Mouse (Mus musculus): ENCODE measurements at regions not wholly inside any gene's neighbourhood (a gene's known extent, or its start where the extent isn't known, plus 50 kb on each side); places are given as distances from the start of the nearest gene placed in this dataset.

DNA sequence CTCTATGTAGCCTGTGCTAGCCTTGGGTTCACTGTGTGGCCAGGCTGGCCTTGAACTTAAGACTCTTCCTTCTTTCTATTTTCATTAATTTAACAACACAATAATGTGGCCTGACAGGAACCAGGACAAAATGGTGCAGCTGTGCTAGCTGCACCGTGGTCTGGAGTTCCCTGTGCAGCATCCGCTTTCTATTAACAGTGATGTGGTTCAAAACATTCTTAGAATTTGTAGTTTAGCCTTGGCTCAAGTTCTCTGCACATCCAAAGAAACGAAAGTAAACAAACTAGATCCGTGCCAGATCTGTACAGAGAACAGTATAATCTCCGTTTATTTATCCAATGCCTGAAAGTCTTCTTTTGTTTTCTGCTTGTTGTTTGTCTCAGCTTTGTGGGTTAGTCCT lies 88.5 kb downstream of the Irx1 start:
- ATAC-seq (replicated peaks; ENCODE audit: poor library complexity, severe bottlenecking): no peak

DNA sequence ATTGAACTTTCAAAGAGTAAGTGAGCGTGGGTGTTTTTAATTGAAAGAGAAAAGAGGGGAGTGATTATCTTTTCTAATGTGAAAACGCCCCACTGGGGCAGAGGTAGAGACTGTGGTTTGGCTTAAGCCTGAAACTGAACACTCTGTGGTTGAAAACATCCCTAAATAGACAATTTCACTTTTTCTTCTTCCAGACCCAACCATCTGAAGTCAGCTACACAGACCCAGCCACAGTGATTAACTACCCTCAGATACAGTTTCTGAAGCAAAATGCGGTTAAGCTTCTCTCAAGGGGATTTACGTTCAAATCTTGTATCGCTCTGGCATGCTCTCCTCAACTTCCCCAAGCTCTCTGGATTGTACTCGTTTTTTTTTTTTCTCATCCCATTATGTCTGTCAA lies 94.8 kb downstream of the Irx1 start:
- no peak for ATAC-seq (replicated peaks; ENCODE audit: poor library complexity, severe bottlenecking)

DNA sequence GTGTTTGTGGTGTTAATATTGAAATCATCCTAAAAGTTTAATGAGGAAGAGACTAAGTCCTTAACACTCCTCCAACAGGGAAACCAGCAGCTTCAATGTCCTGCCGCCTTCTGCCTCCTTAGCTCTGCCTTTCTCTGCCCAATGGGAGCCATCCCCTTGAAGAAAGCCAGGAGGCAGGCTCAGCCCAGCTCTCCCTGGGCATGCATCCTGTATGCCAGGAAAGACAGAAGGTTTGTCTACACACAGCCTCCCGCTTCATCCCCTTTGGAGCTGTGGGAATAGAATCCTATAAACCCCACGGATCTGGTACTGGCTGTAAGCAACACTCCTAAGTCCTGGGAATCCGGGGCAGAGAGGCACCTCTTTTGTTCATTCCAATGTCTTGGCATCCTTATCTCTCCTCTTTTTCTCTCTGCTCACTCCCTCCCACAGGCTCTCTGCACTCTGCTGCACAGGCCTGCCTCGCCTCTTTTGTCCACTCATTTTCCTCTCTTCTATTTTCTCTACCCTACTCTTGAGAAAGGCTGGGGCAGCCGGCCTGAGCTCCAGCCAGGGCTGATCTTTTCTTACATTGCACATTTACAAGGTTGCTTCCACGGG lies 110.0 kb downstream of the Irx1 start:
- no peak for ATAC-seq (replicated peaks; ENCODE audit: poor library complexity, severe bottlenecking)

DNA sequence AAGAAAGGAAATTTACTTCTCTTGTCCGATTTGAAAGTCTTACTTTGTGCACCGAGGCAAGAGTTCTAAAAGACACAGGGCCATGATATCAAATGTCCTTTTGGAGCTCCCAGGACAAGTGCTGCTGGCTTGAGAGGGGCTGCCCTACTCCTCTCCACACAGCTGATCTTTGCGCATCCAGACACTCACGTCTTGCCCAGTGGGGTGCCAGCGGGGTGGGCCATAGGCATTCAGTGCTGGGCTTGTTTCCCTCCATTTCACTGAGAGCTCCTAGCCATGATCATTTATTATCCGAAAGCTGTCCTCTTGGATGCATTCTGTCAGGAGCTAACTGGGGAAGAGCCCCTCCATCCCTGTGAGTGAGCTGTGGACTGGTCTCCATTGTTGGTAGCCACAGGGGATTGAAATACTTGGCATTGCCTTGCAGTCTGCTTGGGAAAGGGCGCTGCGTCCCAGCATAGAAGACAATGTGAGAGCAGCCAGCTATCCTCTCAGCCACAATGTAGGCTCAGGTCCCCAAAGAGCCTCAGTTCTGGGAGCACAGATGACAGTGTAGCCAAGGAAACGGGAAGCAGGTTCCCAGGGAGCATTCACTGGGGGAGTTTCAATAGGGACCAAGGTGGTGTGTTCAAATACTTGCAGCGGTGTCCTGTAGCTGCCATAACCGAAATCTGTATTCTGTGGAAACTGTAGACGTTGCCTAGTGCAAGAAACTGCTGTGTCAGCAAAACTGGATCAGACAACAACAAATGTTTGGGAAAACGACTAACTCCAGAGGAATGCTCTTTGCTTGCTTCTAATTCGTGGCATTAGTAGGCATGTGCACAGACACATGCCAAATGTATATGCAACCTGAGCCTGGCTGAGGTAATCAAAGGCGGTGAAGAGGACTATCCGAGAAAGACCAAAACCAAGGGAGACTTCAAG lies 159.2 kb downstream of the Irx1 start:
- no peak for ATAC-seq (replicated peaks; ENCODE audit: poor library complexity, severe bottlenecking)

DNA sequence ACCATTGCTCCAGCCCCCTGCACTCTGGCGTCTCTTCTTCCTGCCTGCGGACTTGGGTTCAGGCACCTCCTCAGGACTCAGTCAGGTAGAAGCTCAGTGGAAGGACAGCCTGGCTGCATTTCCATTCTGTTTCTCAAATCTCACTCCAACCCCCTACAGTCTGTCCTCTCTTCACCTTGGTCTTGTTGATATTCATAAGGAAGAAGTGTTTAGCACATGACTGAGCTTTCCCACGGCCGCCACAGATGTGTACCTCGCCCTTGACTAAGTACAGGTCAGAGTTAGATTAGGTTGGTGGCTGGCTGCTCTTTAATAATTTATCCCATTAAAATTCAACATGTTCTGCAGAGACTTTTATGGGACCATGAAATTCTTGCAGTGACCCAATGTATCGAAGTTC lies 165.2 kb downstream of the Irx1 start:
- ATAC-seq (replicated peaks; ENCODE audit: poor library complexity, severe bottlenecking): no peak

DNA sequence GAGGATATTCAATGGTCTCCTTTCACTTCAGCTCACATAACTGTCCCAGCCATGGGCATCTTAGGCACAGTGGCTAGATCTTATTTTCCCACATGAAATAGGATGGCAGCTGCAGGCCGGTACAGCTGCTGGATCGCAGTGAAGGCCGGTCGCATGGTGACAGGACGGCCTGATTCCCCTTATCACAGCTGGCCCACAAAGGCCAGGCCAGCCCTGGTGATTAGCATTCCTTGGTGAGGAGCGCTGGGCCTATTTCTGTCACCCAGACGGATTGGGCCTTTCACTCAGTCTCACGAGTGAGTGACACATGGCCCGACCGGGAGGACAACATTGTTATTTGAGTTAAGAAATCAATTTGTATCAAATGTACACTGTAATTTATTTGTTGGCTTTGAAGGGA lies 178.8 kb downstream of the Irx1 start:
- no peak for ATAC-seq (replicated peaks; ENCODE audit: poor library complexity, severe bottlenecking)

DNA sequence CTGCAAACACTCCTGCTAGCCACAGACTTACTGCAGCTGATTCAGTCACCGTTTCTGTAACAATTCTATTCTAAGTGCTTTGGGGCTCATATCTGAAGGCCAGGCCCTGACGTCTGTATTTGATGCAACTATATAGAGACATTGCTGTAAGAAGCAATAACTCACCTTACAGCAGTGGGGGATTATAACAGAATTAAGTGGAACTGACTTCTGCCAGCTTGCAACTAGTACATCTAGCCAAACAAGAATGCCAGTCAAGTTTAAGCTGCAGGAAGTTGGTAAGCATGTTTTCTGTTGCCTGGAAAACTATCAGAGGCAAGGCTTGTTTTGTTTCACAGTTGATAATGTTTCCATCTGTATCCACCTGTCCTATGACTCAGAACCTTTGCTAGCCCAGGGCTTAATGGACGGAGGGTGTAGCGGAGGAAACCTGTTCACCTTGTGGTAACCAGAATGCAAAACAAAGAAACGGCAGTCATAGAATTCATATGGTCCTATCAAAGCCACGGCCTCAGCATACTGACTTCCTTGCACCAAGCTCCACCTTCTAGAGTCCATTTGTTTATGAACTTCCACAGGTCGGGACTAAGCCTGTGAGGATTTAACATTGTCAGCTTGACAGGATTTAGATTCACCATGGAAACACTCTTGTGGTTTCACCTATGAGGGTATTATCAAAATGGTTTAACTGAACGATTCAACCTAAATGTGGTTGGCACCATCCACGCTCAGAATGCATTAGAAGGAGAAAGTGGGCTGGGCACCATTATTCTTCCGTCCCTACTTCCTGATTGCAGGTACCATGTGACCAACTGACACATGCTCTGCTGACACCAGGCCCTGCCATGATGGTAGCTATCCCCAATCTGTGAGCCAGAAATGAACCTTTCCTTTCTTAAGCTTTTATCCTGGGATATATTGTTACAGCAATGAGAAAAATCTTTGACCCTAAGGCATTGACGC lies 216.2 kb downstream of the Irx1 start:
- no peak for ATAC-seq (replicated peaks; ENCODE audit: poor library complexity, severe bottlenecking)

DNA sequence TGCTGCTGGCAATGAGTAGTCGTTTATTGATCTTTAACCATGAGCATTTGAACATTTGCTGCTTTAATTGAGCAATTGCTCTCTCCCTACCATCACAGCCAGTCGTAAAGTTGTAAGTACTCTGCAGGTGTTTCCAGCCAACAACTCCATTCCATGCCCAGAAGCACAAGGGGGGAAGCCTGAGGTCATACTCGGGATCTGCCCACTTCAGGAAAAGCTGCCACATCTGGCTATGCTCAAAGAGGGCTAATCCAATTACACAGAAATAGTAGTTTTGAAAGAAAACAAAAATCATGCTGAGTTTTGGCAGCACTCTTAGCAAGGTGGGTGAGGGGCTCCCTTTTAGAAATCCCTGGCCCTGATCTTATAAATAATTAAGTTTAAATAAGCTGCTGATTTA lies 217.0 kb downstream of the Irx1 start:
- ATAC-seq (replicated peaks; ENCODE audit: poor library complexity, severe bottlenecking): no peak

DNA sequence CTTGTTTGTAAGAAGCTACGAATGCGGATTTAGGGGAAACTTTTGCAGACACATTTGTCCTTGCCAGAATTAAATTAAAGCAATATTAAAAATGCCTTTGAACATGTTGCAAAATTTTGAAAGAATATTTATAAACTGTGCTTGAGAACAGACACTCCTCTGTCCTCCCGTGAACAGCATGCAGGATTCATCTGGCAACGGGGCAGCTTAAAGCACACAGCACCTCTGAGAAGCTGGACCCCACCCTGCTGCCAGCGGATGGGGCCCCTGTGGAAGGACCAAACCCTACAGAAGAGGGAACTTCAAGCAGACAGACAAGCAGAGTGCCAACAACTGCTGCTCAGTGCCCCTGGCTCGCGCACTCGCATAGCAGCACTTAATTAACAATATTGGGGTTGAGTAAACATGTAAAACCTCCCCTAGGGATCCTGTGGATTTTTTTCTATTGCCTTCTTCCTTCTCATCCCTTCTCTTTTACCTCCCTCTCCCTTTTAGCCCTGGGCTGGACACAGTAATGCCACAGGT lies 226.6 kb downstream of the Irx1 start:
- ATAC-seq (replicated peaks; ENCODE audit: poor library complexity, severe bottlenecking): no peak

DNA sequence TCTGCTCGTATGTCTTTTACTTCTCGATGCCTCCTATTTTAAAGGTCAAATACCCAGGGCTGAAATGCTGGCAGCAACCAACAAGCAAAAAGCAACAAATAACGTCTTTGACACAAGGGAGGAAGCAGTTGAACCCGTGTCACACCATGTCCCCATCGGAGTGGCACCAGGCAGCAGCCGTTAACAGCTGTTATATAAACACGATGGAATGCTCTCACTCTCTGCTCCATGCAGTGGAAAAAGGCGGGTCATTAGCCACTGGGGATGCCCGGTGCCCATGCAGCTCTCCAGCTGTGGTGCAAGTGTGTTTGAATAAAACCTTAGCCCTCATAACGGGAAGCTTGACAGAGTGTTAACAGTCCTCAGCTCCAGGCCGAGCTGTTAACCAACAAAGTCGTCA lies 229.3 kb downstream of the Irx1 start:
- no peak for ATAC-seq (replicated peaks; ENCODE audit: poor library complexity, severe bottlenecking)

DNA sequence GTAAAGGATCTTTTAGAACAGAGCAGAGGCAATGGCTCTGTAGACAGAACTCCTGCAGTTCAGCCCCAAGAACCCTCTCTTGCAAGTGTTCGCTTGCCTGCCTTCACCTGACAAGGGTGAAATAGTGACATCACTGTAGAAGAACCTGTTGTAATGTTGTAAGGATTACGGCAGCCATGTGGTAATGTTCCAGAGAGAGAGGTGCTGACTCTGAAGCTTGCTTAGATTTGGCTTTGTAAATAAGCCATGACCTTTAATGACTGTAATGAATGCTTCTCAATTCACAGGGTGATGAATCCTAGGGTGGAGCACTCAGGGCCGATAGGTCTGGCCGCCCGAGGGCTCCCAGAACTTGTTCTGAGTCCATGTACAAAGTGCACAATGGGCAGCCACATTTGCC lies 230.2 kb downstream of the Irx1 start:
- no peak for ATAC-seq (replicated peaks; ENCODE audit: poor library complexity, severe bottlenecking)

DNA sequence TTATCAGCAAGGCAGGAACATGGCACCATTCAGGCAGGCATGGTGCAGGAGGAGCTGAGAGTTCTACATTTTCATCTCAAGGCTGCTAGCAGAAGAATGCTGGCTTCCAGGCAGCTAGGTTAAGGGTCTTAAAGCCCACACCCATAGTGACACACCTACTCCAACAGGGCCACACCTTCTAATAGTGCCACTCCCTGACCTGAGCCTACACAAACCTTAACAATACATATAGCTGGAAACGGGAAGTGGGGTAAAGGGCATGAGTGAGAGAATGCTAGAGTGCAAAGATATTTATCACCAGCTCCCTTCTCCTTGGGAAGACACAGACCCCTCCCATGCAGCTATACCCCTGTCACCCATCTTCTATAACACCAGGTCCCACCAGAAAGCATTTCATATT lies 230.6 kb downstream of the Irx1 start:
- no peak for ATAC-seq (replicated peaks; ENCODE audit: poor library complexity, severe bottlenecking)

DNA sequence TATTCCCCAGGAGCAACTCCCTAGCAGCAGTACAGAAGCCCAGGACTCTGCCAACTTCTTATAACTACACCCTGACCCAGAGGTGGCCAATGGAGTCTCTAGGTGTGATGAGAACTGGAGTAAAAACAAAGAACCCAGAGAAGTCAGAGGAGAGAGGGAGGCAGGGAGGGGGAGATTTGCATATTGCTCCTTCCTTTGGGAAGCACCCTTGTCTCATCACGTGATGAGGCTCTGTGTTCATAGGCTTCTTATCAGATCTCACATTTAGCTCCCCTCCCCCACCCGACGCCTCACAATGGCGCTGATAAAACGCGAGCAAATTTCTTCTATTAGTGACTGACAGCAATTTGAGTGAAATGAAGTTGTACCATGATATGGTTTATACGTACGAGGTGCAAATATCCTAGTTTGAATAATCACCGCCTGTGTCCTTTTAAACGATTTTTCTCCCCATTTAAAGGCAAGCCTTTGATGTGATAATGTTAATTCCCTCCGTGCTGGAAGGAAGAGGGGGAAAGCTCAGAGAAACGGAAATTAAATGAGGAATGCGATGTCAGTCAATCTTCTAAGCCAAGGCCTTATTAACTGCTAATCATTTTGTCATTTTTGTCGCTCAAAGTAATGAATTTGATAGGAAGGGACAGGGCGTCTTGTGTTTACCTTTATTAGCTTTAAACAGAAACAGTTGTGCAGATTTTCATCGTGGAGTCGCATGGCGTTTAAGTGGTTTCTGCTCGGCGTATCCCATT lies 273.3 kb downstream of the Irx1 start:
- ATAC-seq (replicated peaks; ENCODE audit: poor library complexity, severe bottlenecking): no peak

DNA sequence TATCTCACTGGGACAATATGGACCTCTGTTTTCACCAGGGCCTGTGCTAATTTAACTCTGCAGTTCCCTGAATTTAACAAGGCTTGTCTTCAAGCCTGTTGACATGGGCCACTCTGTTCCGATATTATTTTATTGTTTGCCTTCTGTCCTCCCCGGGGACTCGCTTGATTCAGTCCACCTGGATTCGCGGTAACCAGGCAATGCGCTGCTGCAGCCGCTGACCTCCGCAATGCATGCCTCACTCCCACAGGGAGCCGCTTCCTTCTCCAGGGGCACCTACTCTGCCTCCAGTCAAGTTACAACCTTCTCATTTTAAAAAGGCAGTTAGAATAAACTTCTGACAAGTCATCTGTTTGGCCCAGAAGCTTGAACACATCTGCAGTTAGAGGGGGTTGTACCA lies 274.3 kb downstream of the Irx1 start:
- ATAC-seq (replicated peaks; ENCODE audit: poor library complexity, severe bottlenecking): no peak

DNA sequence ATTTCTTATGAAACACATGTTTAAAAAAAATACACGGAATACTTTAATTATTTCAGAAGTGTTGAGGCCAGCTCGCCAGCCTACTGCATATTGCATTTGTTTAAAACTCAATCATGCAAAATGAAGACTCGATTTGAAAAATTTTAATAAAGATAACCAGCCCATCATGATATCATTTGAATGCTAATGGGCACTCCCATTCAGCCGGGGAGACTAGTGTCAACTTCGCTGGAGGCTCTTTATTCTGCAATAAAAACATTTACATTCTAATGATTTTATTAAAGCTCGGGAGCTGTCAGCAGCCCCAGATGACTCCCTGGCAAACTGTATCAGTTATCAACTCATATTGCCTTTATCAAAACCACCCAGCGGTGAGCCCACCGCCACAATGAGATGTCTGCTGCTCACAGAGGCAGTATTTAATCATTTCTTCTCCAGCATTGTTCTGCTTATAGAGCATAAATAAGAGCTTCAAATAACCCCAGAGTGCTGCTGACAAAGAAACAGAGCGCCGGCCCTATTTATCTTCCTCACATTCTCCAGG lies 287.4 kb downstream of the Irx1 start:
- no peak for ATAC-seq (replicated peaks; ENCODE audit: poor library complexity, severe bottlenecking)

DNA sequence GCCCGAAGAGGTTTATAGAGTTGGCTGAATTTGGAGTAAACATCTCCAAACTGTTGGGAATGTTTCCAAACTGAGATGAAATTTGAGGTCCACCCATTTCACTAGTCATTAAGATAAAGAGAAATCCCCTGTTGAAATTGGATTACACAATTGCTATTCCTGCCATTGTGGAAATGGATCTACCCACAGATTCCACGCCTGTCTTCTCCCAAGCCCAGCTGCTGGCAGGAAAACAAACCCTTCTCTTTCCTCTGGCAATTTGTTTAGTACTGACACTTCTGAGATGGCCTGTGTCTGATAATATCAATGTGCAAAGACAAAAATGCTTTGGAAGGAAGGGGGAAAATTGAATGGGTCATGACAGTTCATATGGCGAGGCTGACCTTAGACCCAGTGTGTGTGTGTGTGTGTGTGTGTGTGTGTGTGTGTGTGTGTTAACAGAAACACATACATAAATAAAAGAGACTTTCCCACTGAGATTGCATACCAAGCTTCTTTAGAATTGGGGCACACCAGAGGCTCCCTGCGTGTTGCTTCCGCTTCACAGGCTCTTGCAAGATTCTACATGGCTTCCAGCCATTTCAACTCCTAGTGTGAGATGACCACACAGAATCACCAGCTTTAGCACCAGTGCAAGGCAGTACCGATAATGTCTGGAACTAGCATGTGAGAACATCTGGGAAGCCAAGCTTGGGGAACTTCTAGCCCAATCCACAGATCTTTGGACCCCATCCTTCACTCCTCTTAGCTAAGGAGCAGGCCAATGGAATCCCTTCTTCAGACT lies 293.4 kb downstream of the Irx1 start:
- no peak for ATAC-seq (replicated peaks; ENCODE audit: poor library complexity, severe bottlenecking)

DNA sequence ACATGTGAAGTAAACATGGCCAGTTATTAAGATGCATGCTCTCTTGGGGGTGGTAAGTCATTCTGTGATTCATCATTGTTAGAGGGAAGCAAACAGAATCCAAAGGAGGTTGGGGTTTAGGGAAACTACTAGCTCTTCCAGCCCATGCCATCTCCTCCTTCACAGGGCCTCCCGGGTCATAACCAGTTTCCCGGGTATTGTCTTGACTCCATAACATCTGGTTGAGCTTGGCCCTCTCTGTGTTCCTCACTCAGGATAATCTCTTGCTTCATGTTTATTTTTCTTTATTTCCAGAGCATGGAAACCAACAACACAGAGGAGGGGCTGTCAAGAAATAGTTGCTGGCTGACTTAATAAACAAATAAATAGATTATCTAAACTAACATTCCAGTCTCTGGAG lies 295.3 kb downstream of the Irx1 start:
- ATAC-seq (replicated peaks; ENCODE audit: poor library complexity, severe bottlenecking): no peak

DNA sequence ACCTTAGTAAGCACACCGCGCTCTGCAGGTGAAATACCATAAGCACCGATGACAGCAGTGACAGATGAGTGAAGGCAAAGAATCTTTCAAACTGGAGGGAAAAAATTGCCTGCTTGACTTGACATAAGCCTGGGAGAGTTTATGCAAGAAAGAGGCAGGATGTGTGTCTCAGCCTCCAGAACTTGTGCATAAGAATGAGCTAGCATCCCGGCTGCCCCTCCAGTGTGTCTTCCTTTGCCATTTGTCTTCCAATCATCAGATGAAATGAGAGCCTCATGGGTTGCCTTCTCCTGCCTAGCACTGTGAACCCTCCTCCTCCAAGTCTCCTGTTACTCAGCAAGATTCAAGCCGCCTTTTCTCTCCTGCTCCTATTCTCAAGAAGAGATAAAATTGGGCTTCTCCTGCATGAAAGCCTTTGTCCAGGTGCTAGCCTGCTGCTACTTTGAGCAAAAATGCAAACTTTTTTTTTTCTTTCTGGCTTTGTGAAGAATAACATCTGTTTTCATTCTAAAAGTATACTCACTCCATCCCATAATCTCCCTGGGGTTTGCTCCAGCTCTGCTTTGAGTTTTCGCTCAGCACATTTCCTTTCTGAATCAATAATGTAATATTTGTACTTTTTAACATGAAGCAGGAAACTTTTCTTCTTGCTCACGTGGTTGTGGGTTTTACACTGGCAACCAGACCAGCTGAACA lies 298.2 kb downstream of the Irx1 start:
- no peak for ATAC-seq (replicated peaks; ENCODE audit: poor library complexity, severe bottlenecking)
